Mouse (Mus musculus) liver, embryonic 14.5 days (tissue): Measurements from ENCODE around the gene Sp140. TPM values are rescaled to one million over a fixed set of nuclear protein-coding genes. Genes with fewer than 3 reads are reported as not detected.

Experiments
- ATAC-seq: fragments of 200-750 bp; cut with Nextera tagmentation; 2 replicates; pipeline ENCODE4 v1.8.0; 2017; ENCODE audit warnings: moderate number of reproducible peaks, mild to moderate bottlenecking, moderate library complexity; ENCODE audit not compliant: insufficient read depth
- DNase-seq, 3 experiments: peaks; one replicate each; pipeline ENCODE4 v3.0.0-alpha.2; 2012 to 2013; ENCODE audit warnings: low read depth in 3 of 3, low spot score in 3 of 3
- H3K27ac ChIP-seq: fragments of 300-500 bp; sonication (generic); 2 replicates; pipeline ENCODE4 v1.5.1; 2014; ENCODE audit warnings: moderate library complexity, mild to moderate bottlenecking, control low read depth, inconsistent platforms
- H3K27me3 ChIP-seq: fragments of 300-500 bp; sonication (generic); 2 replicates; pipeline ENCODE4 v1.6.1; 2014; ENCODE audit warnings: mild to moderate bottlenecking, low read length, moderate library complexity; ENCODE audit not compliant: control insufficient read depth, insufficient read depth
- H3K36me3 ChIP-seq: fragments of 300-500 bp; sonication (generic); replicated peaks from 2 replicates; pipeline ENCODE4 v1.6.1; 2014; ENCODE audit warnings: low read depth; ENCODE audit not compliant: control insufficient read depth, insufficient read depth
- H3K4me1 ChIP-seq, 2 experiments: fragments of 200-500 bp in 1 of 2; fragments of 300-500 bp in 1 of 2; sonication (generic) in 1 of 2; replicated peaks; 2 replicates each; pipeline ENCODE4 v1.6.1; 2012 to 2014; ENCODE audit warnings: antibody characterized with exemption in 1 of 2, inconsistent platforms in 1 of 2, low read length in 1 of 2; ENCODE audit not compliant: control insufficient read depth in 2 of 2, insufficient read depth in 2 of 2
- H3K4me2 ChIP-seq: fragments of 300-500 bp; sonication (generic); 2 replicates; pipeline ENCODE4 v1.6.1; 2014; ENCODE audit warnings: low read depth, mild to moderate bottlenecking, control low read depth, moderate library complexity
- H3K4me3 ChIP-seq, 2 experiments: fragments of 200-500 bp in 1 of 2; fragments of 300-500 bp in 1 of 2; sonication (generic) in 1 of 2; 2 replicates each; pipeline ENCODE4 v1.5.1; 2012 to 2014; ENCODE audit warnings: low read depth in 2 of 2, low read length in 2 of 2, mild to moderate bottlenecking in 2 of 2, control low read depth in 1 of 2, inconsistent platforms in 1 of 2, moderate library complexity in 1 of 2; ENCODE audit not compliant: insufficient read depth in 1 of 2
- H3K9ac ChIP-seq: fragments of 300-500 bp; sonication (generic); replicated peaks from 2 replicates; pipeline ENCODE4 v1.6.1; 2014; ENCODE audit warnings: mild to moderate bottlenecking, control low read depth, moderate library complexity
- H3K9me3 ChIP-seq: fragments of 300-500 bp; sonication (generic); 2 replicates; pipeline ENCODE4 v1.6.1; 2016; ENCODE audit warnings: low read length, mixed read lengths; ENCODE audit not compliant: control insufficient read depth
- CTCF ChIP-seq: IDR thresholded peaks from 2 replicates; pipeline ENCODE4 v1.5.1; 2016; ENCODE audit warnings: antibody characterized with exemption, low read depth, control low read depth
- EP300 ChIP-seq: IDR thresholded peaks from 2 replicates; pipeline ENCODE4 v1.6.1; 2016; ENCODE audit warnings: antibody characterized with exemption, low read depth
- WGBS: fragments of 180-500 bp; shearing (Covaris S2); extraction: QIAGEN DNeasy Blood & Tissue Kit; methylation state at CpG from one replicate; pipeline ENCODE4 v1.1.7; 2014; ENCODE audit not compliant: insufficient replicate concordance; 5-methylcytosine and 5-hydroxymethylcytosine counted together
- polyA plus RNA-seq, 2 experiments: library from polyadenylated mRNA; depleted of rRNA in 1 of 2; stranded (reverse) in 1 of 2; unstranded in 1 of 2; fragments of >200 nt; fragmentation: Nextera tagmentation in 1 of 2; extraction: Ambion mirVana in 1 of 2; gene quantifications; 2 replicates each; pipeline versions ENCODE4 v1.2.1 to v1.2.3; 2012 to 2014

The Sp140 gene
- polyA plus RNA-seq, 2 experiments = 3.0 to 3.7 TPM

DNA sequence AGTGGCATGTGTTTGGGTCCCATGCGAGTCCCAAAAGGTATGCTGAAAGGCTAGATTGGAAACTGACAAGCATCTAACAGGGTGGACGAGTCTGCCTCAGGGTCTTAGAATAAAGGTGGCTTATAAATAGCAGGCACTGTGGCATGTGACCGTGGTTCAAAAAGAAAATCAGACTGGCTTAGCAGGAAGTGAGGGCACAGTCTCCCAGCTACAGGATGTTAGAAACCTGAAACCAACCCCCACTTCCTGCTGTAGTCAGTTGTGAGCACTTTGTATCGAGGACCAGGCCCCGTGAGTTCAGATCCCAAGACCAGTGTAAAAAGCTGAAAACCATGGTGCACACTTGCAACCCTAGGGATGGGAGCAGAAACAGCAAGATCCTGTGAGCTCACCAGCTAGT is 87.2 kb downstream of the Sp140 start:
- DNase-seq (no peak), ATAC-seq (no peak)
- TF ChIP-seq EP300 (no peak), CTCF (no peak)
- H3K9me3 ChIP-seq = no peaks in the 10 kb centered on the region
- no peaks in the 10 kb centered on the region for H3K27me3 ChIP-seq
- H3K4me1 ChIP-seq = no peaks in the 10 kb centered on the region
- H3K27ac ChIP-seq = no peak overlapping the region
- H3K9ac ChIP-seq = no peak overlapping the region
- no peak overlapping the region for H3K4me3 ChIP-seq
- H3K4me2 ChIP-seq = no peak overlapping the region
- H3K36me3 ChIP-seq = no peaks in the 10 kb centered on the region
- 26% methylated on average over 5 of the region's 5 CpGs for WGBS

DNA sequence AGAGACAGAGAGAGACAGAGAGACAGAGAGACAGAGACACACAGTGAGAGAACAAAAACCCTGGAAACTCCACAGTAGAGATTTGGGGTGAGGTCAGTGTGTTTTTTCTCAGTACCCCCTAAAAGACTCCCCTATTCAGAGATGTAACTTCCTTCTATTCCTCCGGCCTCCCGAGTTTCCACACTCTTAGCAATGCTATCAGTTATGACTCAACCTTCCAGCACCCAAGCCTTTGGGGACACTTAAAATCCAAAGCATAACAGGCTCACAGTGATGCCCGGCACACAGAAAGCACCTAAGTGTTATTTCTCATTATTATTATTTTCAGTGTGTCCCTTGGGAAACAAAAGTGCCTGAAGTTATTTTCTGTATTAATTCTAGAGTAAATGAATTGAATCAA is 90.4 kb downstream of the Sp140 start:
- Histone ChIP-seq H3K4me3 (no peak overlapping the region), H3K9ac (no peak overlapping the region), H3K4me2 (no peak overlapping the region), H3K36me3 (no peaks in the 10 kb centered on the region), H3K9me3 (no peaks in the 10 kb centered on the region), H3K4me1 (peaks cover 0 to 4% of the 10 kb centered on the region in 2 experiments; a peak in 3 of 4 replicates), H3K27ac (no peak overlapping the region), H3K27me3 (no peaks in the 10 kb centered on the region)
- ATAC-seq (no peak), DNase-seq (no peak)
- 65% methylated on average over 3 of the region's 3 CpGs for WGBS
- TF ChIP-seq CTCF = no peak
- no peak for TF ChIP-seq EP300

DNA sequence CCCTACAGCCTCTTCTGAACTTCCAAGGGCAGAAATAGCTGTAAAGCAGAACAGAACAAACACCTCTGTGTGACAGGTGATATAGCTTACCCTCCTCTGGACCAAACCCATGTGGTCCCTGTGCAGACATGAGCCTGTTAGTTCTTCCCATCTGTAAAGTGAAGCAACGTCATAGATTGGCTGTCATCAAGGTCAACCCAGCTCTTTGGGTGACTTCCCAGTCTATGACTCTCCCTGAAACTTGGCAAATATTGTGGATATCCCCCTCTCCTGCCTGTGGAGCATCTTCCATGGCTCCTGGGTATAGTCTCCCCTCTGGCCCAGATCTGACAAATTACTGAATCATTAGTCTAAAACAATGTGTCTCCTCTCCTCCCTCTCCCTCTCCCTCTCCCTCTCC is 92.1 kb downstream of the Sp140 start:
- no peaks in the 10 kb centered on the region for H3K27me3 ChIP-seq
- H3K36me3 ChIP-seq = no peaks in the 10 kb centered on the region
- no peak for TF ChIP-seq EP300
- no peak for TF ChIP-seq CTCF
- no peak overlapping the region for H3K27ac ChIP-seq
- ATAC-seq (no peak), DNase-seq (no peak)
- H3K9me3 ChIP-seq = no peaks in the 10 kb centered on the region
- H3K4me2 ChIP-seq = no peak overlapping the region
- no peak overlapping the region for H3K9ac ChIP-seq
- WGBS = 52% methylated on average over 1 of the region's 1 CpGs
- H3K4me1 ChIP-seq = peaks cover 0 to 4% of the 10 kb centered on the region in 2 experiments; a peak in 3 of 4 replicates
- H3K4me3 ChIP-seq = no peak overlapping the region

DNA sequence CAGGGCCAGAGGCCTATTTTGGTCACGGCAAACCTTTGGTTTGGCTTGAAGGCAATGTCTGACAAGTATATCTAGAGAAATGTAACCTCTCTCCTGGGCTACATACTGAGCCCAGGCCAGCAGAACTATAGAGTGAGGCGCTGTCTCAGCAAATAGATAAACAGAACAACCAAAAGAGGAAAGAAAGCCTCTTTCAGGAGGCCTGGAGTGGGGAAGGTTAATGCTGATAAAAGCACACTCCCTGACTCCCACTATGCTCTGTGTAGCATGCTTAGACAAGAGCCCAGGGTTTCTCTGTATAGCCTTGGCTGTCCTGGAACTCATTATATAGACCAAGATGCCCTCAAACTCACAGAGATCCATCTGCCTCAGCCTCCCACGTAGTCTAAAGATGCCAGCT is 93.1 kb downstream of the Sp140 start:
- WGBS = 16% methylated on average over 3 of the region's 3 CpGs
- no peaks in the 10 kb centered on the region for H3K27me3 ChIP-seq
- no peak overlapping the region for H3K27ac ChIP-seq
- TF ChIP-seq CTCF = no peak
- TF ChIP-seq EP300 = no peak; the same call in 1 of the 2 replicates
- no peak overlapping the region for H3K4me2 ChIP-seq
- H3K36me3 ChIP-seq = no peaks in the 10 kb centered on the region
- no peak overlapping the region for H3K4me3 ChIP-seq
- no peak overlapping the region for H3K9ac ChIP-seq
- DNase-seq (peak in 1 of 3 experiments; percentile 4), ATAC-seq (peak; percentile 77)
- peaks cover 0 to 4% of the 10 kb centered on the region in 2 experiments; a peak in 3 of 4 replicates for H3K4me1 ChIP-seq
- H3K9me3 ChIP-seq = no peaks in the 10 kb centered on the region

Other genes starting within 250 kb of the Sp140 start
- gene G530012D18Rik, start 24.7 kb upstream of the Sp140 start, polyA plus RNA-seq (2012; rRNA removed) = not detected in 2 replicates
- 0.56 TPM in 1 of 2 replicates, not detected in the other for gene G530012D18Rik, start 24.7 kb upstream of the Sp140 start, polyA plus RNA-seq (2014; fragmentation: Nextera tagmentation; extraction: Ambion mirVana)
- gene Sp110, start 1.6 kb upstream of the Sp140 start, polyA plus RNA-seq (2012; rRNA removed) = 4.2 and 5.3 TPM in 2 replicates
- gene Sp110, start 1.6 kb upstream of the Sp140 start, polyA plus RNA-seq (2014; fragmentation: Nextera tagmentation; extraction: Ambion mirVana) = 3.2 and 3.5 TPM in 2 replicates
- gene Sp100, start 49.6 kb downstream of the Sp140 start, polyA plus RNA-seq (2012; rRNA removed) = 1.0 and 2.0 TPM in 2 replicates
- gene Sp100, start 49.6 kb downstream of the Sp140 start, polyA plus RNA-seq (2014; fragmentation: Nextera tagmentation; extraction: Ambion mirVana) = 2.6 and 3.2 TPM in 2 replicates
- 1.7 and 2.9 TPM in 2 replicates for gene A630001G21Rik, start 178.3 kb downstream of the Sp140 start, polyA plus RNA-seq (2012; rRNA removed)
- 1.9 and 2.6 TPM in 2 replicates for gene A630001G21Rik, start 178.3 kb downstream of the Sp140 start, polyA plus RNA-seq (2014; fragmentation: Nextera tagmentation; extraction: Ambion mirVana)
- gene Cab39, start 193.1 kb downstream of the Sp140 start, polyA plus RNA-seq (2012; rRNA removed) = 14.4 and 20.4 TPM in 2 replicates
- 15.8 and 16.9 TPM in 2 replicates for gene Cab39, start 193.1 kb downstream of the Sp140 start, polyA plus RNA-seq (2014; fragmentation: Nextera tagmentation; extraction: Ambion mirVana)